Mouse (Mus musculus) c-Kit-positive CD71-positive TER-119-negative erythroid progenitor cells, embryonic 14.5 days (primary cell): ENCODE measurements around the gene Dpyd.

Experiments used
- DNase-seq: peaks from one replicate; pipeline ENCODE4 v3.0.0-alpha.2; 2013; ENCODE audit warnings: low read depth

Dpyd gene

GRCm38 (mm10) chr3:118561554-118562310, at the start of gene Dpyd:
TSS of gene Dpyd (plus strand) at chr3:118562129.
- DNase-seq: no peak

- DNase-seq: no peak
These were observed 24.3 kb upstream of the Dpyd start for GRCm38 (mm10) chr3:118537676-118538075.

DNA sequence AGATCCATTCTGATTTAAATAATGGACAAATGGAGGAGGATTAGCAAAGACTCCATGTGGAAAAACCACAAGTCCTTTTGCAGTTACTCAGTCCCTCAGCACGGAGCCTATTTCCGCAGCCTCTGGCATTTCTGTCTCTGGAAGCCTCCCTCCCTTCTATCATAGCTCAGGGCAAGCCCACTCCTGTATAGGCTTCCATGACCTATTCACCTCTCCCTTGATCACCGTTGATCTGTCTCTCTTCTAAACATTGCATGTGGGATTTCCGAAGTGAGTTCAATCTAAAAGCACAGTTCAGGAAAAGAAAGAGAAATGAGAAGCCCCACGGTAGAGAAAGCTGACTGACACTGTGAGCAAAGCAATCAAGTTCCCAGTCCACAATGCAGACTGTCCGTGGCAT, 20.2 kb upstream of the Dpyd start:
- DNase-seq: no peak

DNA sequence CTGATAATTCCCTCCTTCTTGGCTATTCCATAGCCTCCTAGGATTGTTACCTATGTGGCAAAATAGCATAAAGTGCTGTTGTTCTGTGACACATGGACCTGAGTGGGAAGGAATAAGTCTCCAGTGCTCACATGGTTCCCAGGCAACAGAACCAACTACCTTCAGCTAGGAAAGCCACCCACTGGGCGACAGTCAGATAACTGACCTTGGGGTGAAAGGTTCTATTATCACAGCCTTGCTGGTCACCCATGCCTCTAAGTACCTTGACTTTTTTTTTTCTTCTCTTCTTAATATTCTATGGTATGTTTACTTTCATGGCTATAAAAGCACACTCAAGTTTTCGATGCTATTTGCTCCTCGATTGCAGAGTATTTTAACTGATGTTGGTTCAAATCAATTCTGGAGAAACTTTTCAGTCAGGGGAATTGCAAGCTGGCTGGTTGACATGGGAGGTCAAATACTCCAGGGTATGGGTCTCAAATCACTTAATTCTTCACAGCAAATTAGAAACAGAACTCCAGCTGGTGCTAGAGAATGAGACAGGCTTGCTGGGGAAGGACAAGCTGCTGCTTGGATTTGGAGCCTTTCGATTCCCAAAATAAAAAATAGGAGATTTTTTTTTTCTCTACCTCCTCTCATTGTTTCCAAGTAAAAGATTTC, 14.2 kb upstream of the Dpyd start:
- no peak for DNase-seq

DNA sequence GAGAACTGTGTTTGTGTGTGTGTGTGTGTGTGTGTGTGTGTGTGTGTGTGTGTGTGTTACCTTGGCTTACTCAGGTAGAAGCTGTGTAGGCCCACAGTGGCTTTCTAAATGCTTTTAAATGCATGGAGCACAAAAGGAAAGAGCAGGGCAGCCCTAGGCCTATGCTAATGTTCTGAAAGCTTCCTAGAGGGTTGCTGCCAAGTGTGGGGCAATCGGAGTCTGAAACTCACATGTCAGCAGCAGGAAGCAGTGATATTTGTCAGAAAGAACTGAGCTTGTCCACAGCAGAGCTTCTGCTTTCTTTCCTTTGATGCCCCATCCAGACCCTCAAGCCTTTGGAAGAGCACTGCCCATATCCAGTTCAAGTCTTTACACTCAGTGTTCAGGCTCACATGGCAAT, 4.3 kb upstream of the Dpyd start:
- no peak for DNase-seq

GRCm38 (mm10) chr3:118559936-118560335, 2.0 kb upstream of the Dpyd start:
- no peak for DNase-seq

DNA sequence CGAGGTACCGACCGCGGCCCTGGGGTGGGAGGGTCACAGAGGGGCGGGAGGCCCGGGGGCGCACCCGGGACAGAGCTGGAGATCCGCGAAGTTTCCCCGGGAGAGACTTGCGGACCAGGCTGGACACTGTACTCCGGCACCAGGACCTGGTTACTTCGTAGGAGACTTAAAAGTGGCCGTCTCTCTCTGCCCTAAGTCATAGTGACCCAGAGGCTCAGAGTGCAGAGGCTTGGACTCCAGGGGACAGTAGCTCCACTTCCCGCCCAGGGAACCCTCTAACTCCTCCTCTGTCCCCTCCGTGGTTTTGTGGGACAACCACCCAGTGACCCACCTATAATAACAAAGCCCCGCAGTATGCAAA, 362 bp downstream of the Dpyd start:
- no peak for DNase-seq

GRCm38 (mm10) chr3:118566779-118567178, 4.8 kb downstream of the Dpyd start:
- DNase-seq: no peak

DNA sequence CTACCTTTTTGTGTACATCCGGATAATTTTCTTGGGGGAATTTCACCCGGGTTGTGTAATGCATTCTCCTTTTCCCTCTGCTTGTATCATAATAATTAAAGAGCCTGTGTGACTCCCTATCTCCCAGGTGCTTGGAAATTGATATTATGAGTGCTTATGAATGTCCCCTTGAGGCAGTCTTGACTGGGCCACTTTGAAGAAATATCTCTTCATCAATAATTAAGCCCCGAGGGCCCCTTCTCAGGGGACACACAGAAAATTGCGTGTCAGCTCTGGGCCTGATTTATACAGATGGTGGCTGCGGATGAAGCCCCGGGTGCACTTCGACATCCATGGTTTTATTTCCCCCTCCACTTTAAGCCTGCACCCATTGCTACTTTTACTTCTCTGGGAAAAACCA, 8.3 kb downstream of the Dpyd start:
- no peak for DNase-seq

- no peak for DNase-seq
These were observed 28.6 kb downstream of the Dpyd start for GRCm38 (mm10) chr3:118590559-118590958.

GRCm38 (mm10) chr3:118594864-118595263, 32.9 kb downstream of the Dpyd start:
- DNase-seq: no peak

DNA sequence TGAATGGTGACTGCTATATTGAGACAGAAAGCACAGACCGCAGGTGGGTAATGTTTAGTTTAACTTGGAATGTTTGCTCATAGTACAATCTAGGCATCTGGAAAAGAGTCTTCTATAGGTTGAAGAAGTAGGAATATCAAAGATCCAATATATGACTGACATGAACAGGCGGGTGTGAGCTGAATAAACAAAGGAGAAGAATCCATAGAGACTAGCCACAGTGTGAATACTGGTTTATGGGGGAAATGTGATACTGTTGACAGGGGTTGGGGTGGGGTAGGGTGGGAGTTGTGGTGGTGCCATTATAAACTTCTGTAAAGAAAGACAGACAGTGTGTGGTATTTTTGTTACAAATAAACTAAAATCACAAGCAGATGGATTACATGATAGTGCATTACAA, 33.8 kb downstream of the Dpyd start:
- DNase-seq: no peak

GRCm38 (mm10) chr3:118601689-118602640, 40.0 kb downstream of the Dpyd start:
- DNase-seq: no peak

- no peak for DNase-seq
These were observed 46.8 kb downstream of the Dpyd start for GRCm38 (mm10) chr3:118608708-118609107.

DNA sequence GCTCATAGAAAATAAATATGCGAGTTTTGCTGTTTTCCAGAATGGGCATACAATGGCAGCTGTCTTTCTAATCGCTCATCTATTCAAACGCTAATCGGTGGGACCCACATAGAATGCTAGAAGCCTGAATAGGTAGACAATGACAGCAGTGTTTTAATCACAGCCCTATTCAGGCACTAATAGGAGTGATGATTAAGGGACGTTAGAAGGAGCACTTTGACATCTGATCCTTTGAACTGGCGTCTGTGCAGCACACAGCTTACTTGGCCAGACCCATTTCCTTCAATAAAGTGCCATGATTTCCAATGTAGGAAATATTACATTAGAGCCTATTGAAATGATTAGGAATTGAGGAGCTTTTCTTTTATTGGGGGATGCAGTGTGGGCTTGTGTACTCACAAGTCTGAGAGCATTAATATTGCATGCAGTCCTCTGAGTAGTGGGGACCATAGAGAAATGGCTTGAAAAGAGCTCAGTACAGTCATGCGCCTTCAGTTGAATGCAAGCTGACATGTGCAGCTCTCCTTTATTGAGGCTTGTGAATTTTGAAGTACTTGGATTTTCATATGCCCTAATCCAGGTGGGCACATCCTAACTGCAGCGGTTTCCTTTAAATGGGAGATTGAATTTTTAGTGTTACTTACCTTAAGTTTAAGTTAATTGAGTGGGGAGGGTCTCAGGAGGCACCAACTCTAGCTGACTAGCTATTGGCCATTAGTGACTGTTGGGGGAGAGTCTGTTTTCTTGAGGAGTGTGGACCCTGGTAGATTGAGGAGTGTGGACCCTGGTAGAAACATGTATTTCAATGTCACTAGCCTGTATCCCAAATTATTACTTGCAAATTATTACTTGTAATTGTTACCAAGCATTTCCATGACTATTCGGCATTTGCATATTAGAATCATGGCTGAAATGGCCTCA, 64.8 kb downstream of the Dpyd start:
- DNase-seq: no peak

DNA sequence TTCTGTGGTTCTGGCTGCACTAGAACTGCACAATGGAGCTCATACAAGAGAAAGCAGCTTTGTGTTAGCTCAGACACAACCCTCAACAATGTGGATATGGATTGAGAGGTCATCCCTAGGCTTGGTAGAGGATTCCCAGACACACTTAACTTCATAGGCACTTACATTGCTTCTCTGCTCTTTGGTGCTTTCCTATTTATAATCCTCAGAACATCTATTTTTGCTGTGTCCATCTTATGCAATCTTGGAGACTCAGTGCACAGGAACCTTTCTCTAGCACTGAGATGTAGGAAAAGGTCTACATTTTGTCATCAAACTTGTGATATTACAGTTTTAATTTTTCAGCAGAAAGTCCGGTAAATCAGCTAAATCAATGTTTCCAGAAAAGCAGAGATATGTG, 67.8 kb downstream of the Dpyd start:
- no peak for DNase-seq

DNA sequence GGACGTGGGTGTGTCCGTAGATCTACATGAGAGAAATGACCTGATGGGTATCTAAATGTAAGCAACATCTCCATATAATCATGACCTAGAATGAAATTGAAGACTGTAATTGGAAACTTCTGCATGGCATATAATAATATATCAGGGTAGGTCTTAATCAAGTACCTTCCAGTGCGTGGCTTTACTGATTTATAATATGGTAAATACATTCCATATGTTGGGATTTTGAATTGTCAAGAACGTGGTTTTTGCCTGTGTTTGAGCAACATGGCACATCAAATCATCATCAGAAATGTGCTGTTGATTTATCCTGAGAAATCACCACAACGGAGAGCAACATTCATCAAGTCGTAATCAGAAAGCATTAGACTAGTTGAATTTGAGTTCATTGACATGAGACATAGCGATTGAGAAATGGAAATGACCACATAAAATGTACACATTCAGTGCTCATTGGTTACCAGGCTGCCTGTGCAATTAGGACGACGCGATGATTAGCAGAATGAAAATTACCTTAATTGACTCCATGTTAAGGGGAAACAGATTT, 84.2 kb downstream of the Dpyd start:
- DNase-seq: no peak

GRCm38 (mm10) chr3:118663987-118664692, 102.2 kb downstream of the Dpyd start:
- no peak for DNase-seq

GRCm38 (mm10) chr3:118674121-118674745, 112.3 kb downstream of the Dpyd start:
- no peak for DNase-seq

- no peak for DNase-seq
These were observed 113.5 kb downstream of the Dpyd start for GRCm38 (mm10) chr3:118675441-118675840.
